Mouse (Mus musculus): ENCODE data around the gene Adamts4.

Gene Adamts4

GRCm38 (mm10) chr1:171229750-171230149 is 20.5 kb upstream of the Adamts4 start:
- in situ Hi-C loops (cut with MboI; ENCODE audit: unreplicated experiment in 2 of 2) = loop anchor here (10.0 to 25.0 kb wide), 3 partner anchors 217 to 592 kb away; partner anchors contain the start of genes Fcgr4 (in 1 of the 2) and Olfml2b (in 1 of the 2)

DNA sequence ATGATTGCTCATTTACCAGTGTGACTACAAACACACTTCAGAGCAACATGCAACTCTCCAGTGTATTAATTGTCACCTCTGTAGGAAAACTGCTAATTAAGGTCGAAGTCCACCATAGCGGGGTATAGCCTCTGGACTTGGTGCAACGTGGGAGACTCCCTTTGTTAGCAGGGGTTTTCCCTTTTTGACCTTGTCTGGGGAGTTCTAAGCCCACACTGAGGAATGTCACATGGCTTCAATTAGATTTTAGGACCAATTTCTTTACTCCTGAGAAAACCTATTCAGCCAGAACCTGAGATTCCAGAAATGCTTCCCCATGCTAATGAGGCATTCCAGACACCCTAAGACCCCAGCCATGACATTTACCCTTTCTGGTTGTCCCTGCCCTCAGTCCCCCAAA is 20.0 kb upstream of the Adamts4 start:
- in situ Hi-C loops (cut with MboI; ENCODE audit: unreplicated experiment in 2 of 2) = loop anchor here (25.0 kb wide), 2 partner anchors 218 to 593 kb away; partner anchors contain the start of genes Fcgr4 (in 1 of the 2) and Olfml2b (in 1 of the 2)

DNA sequence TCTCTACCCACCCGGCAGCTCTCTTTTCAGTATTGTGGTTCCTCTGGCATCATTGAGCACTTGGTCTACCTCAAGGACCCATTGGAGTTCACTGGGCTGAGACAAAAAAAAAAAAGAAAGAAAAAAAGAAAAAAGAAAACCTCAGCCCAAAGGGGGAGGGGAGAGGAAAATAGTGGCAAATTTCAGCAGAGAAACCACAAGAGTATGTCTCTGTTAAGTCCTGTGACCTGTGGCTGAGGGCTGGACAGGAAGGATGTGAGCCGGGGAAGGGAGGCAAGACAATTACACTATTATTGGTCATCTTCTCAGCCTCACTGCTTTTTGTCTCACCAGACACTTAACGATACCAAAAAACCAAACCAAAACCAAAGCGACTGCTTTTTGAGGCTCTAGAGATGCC is 18.4 kb upstream of the Adamts4 start:
- in situ Hi-C loops (cut with MboI; ENCODE audit: unreplicated experiment in 2 of 2) = loop anchor here (25.0 kb wide), 2 partner anchors 220 to 595 kb away; partner anchors contain the start of genes Fcgr4 (in 1 of the 2) and Olfml2b (in 1 of the 2)

DNA sequence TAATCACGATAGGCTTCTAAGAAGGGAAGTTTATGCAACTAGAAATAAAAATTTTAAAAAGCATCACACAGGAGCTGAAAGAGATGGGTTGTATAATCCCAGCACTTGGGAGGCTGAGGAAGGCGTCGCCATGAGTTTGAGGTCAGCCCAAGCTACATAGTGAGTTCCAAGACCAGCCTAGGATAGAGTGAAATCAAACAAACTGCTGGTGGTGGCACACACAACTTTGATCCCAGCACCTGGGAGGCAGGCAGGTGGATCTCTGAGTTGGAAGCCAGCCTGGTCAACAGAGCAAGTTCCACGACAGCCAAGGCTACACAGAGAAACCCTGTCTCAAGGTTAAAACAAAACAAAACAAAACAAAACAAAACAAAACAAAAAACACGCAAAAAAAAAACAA is 17.9 kb upstream of the Adamts4 start:
- in situ Hi-C loops (cut with MboI; ENCODE audit: unreplicated experiment in 2 of 2) = loop anchor here (25.0 kb wide), 2 partner anchors 220 to 595 kb away; partner anchors contain the start of genes Fcgr4 (in 1 of the 2) and Olfml2b (in 1 of the 2)

GRCm38 (mm10) chr1:171232800-171233730 is 17.2 kb upstream of the Adamts4 start:
- in situ Hi-C loops (cut with MboI; ENCODE audit: unreplicated experiment in 2 of 2) = loop anchor here (25.0 kb wide), 2 partner anchors 221 to 596 kb away; partner anchors contain the start of genes Fcgr4 (in 1 of the 2) and Olfml2b (in 1 of the 2)

DNA sequence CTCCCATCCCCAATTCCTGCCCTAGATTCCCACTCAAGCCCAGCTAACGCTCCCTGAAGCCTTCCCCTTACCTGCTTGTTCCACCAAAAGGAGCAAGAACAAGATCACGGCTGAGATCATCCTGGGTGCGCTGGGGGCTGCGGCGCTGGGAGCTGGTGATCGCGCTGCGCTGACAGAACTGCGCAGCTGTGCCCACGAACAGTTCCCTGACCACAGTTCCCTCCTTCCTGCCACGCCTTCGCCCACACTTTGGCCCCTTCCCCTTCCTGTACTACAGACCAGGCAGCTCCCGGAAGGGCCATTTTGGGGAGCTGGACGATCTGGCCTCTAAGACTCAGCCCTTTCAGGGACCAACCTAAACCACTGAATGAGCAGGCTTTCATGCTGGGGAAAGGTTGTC is 16.1 kb upstream of the Adamts4 start, which contains the start of gene Fcer1g:
Fcer1g (minus strand) TSS at position 240 of the 400 bp plus-strand sequence.
- in situ Hi-C loops (cut with MboI; ENCODE audit: unreplicated experiment in 2 of 2) = loop anchor here (25.0 kb wide), 2 partner anchors 222 to 597 kb away; partner anchors contain the start of genes Fcgr4 (in 1 of the 2) and Olfml2b (in 1 of the 2)

GRCm38 (mm10) chr1:171234538-171234937 is 15.7 kb upstream of the Adamts4 start:
- in situ Hi-C loops (cut with MboI; ENCODE audit: unreplicated experiment in 2 of 2) = loop anchor here (25.0 kb wide), 2 partner anchors 222 to 597 kb away; partner anchors contain the start of genes Fcgr4 (in 1 of the 2) and Olfml2b (in 1 of the 2)

DNA sequence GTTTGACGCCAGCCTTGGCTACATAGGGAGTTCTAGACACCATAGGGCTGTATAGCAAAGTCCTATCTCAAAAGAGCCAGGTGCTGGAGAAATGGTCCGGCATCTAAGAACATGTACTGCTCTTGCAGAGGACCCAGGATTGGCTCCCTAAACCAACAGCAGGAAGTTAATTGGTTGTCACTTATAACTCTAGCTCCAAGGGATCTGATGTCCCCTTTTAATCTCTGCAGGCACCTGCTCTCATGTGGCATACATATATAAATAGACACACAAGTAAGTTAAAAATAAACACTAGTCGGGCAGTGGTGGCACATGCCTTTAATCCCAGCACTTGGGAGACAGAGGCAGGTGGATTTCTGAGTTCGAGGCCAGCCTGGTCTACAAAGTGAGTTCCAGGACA is 14.4 kb upstream of the Adamts4 start:
- in situ Hi-C loops (cut with MboI; ENCODE audit: unreplicated experiment in 2 of 2) = loop anchor here (25.0 kb wide), 2 partner anchors 223 to 598 kb away; partner anchors contain the start of genes Fcgr4 (in 1 of the 2) and Olfml2b (in 1 of the 2)

DNA sequence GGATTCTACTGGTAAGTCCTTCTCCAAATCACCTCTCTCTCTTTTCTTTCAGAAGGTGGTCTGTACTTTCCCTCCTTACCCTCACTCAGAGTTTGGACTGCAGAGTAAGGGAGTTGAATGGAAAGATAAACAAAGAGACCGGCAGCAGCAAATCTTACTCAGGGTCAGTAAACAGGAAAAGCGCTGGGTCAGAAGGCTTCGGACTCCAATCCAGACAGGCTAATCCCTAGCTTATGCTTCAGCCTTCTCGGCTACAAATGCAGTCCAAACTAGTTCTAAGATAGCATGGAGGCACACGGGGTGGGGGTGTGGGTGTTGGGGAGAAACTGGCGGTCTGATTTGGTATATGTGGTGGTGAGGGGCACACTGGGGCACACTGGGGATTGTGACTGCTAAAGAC is 12.8 kb upstream of the Adamts4 start:
- in situ Hi-C loops (cut with MboI; ENCODE audit: unreplicated experiment in 2 of 2) = loop anchor here (25.0 kb wide), 2 partner anchors 225 to 600 kb away; partner anchors contain the start of genes Fcgr4 (in 1 of the 2) and Olfml2b (in 1 of the 2)

DNA sequence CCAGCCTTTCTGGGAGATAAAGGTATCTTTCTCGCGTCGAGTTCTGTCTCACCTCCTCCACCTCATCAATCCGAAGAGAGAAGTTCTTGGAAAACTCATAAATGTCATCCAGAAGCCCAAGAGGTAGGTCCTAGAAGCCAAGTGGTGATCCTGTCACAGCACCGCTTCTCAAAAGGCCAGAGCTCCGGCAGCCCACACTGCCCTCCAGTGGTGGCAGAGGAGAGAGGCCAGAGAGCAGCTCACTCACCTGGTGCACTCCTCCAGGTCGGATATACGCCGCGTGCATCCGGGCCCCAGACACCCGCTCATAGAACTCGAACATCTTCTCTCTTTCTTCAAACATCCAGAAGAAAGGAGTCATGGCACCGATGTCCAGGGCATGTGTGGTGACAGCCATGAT is 11.8 kb upstream of the Adamts4 start:
- in situ Hi-C loops (cut with MboI; ENCODE audit: unreplicated experiment in 2 of 2) = loop anchor here (25.0 kb wide), 2 partner anchors 226 to 601 kb away; partner anchors contain the start of genes Fcgr4 (in 1 of the 2) and Olfml2b (in 1 of the 2)

DNA sequence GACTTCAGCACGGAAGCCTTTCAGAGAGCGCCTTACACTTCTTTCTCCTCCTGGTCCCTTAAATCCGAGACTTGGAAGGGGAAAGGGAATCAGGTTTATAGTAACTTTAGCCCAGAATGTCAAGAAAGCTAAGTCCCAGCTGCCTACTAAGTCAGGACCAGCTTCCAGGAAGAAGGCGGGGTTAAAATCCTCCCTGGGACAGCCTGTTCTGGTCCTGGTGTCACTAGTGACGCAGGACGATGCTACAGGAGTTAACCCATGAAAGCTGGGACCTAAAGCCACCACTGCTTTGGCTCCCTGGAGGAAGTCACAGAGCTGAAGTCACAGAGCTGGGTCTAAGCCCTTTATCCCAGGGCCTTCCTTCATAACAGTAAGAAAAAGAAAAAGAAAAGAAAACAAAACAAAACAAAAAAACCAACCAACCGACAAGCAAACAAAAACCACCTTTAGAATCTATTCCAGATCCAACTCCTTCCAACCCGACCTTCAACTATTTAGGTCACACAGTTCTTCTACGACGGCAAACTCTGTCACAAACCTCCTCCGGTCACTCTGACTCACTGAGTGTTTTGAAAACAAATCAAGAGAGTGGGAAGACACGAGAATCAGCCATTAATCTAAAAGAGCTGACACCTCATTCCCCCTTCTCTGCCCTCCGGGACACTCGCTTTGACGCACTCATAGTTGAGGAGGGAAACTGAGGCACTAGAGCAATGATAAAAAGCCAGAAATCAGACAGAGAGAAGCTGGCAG is 10.1 kb upstream of the Adamts4 start:
- in situ Hi-C loops (cut with MboI; ENCODE audit: unreplicated experiment in 2 of 2) = loop anchor here (25.0 kb wide), 2 partner anchors 228 to 603 kb away; partner anchors contain the start of genes Fcgr4 (in 1 of the 2) and Olfml2b (in 1 of the 2)

GRCm38 (mm10) chr1:171240911-171241310 is 9.3 kb upstream of the Adamts4 start:
- in situ Hi-C loops (cut with MboI; ENCODE audit: unreplicated experiment in 2 of 2) = loop anchor here (25.0 kb wide), 2 partner anchors 229 to 604 kb away; partner anchors contain the start of genes Fcgr4 (in 1 of the 2) and Olfml2b (in 1 of the 2)

GRCm38 (mm10) chr1:171241952-171242351 is 8.3 kb upstream of the Adamts4 start:
- in situ Hi-C loops (cut with MboI; ENCODE audit: unreplicated experiment in 2 of 2) = loop anchor here (25.0 kb wide), 2 partner anchors 230 to 605 kb away; partner anchors contain the start of genes Fcgr4 (in 1 of the 2) and Olfml2b (in 1 of the 2)

- in situ Hi-C loops (cut with MboI; ENCODE audit: unreplicated experiment in 2 of 2) = loop anchor here (25.0 kb wide), 2 partner anchors 233 to 608 kb away; partner anchors contain the start of genes Fcgr4 (in 1 of the 2) and Olfml2b (in 1 of the 2)
Observed at GRCm38 (mm10) chr1:171245353-171245752, 4.9 kb upstream of the Adamts4 start.

DNA sequence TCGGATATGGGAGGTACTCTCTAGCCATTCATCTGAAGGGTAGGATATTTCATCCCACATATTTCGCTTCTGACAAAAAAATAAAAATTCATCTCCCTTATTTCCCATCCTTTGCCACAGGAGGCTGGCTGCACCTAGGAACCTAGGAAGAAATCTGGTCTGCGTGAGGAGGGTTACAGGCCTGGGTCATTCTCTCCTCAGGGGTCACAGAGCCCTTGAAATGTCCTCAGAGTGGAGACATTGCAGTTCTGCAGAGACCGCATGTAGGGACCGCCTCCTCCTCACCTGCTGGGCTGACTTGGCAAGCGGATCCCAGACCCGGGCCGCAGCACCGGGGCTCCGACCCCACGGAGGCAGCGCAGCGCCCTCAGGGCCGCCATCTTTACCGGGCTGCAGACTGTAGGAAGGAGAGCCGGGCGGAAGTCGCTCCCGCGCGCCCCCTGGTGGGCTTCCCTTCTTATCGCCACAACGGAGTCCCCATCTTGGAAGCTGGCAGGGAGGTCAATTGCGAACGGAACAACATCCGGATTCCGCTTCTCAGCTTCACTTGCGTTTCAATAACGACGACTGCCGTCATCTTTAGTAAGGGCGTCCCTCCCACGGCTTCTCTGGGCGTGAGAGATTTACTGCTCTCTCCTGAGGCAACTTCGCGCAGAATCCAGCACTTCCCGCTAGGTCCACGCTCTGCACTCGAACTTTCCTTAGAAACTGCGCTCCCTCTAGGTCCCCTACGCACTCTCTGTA is 3.3 kb upstream of the Adamts4 start:
- in situ Hi-C loops (cut with MboI; ENCODE audit: unreplicated experiment in 2 of 2) = loop anchor here (25.0 kb wide), 2 partner anchors 235 to 610 kb away; partner anchors contain the start of genes Fcgr4 (in 1 of the 2) and Olfml2b (in 1 of the 2)

DNA sequence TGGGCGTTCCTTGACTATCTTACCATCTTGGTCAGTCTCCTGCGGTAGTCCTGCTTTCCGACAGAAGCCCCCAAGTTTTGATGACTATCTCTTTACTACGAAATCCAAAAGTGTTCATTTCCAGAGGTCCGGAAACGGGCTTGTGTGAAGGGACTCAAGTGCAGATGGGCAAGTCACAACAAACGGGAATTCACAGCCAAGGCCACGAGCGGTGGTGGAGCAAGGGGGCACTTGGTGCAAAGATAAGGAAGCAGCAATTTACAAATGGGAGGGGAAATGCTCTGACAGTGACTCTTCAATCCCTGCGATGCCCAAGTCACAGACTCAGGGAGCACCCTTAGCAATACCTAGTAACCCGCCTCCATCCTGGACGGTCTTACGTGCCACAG is 2.8 kb upstream of the Adamts4 start:
- in situ Hi-C loops (cut with MboI; ENCODE audit: unreplicated experiment in 2 of 2) = loop anchor here (25.0 kb wide), 2 partner anchors 235 to 610 kb away; partner anchors contain the start of genes Fcgr4 (in 1 of the 2) and Olfml2b (in 1 of the 2)

- in situ Hi-C loops (cut with MboI; ENCODE audit: unreplicated experiment in 2 of 2) = loop anchor here (25.0 kb wide), 2 partner anchors 236 to 611 kb away; partner anchors contain the start of genes Fcgr4 (in 1 of the 2) and Olfml2b (in 1 of the 2)
Observed at GRCm38 (mm10) chr1:171247916-171248315, 2.3 kb upstream of the Adamts4 start.

All from v-Abl transformed pro-B cells (cell line).